ENCODE assay signal across 15 mouse cellular contexts in genomic region chr13:74030691-74031090, GRCm38 (mm10).
"Had no signal": no experiment of that assay in that cellular context is flagged by ENCODE, and none has a peak within 500 bp of the region (broad histone marks: within the 10 kb centered on the region; RNA-seq: fewer than 3 reads in every experiment).

No protein-coding gene starts in this region.

- H3K4me3 ChIP-seq: limb, embryonic 12.5 days; liver, embryonic 13.5 days; lung, embryonic 15.5 days; midbrain, embryonic 13.5 days had no signal

- H3K4me2 ChIP-seq: limb, embryonic 12.5 days; liver, embryonic 13.5 days; lung, embryonic 15.5 days; midbrain, embryonic 13.5 days had no signal

- ATAC-seq: intestine, postnatal 0 days; liver, postnatal 0 days; midbrain, embryonic 13.5 days had no signal

- H3K9ac ChIP-seq: limb, embryonic 12.5 days; liver, embryonic 13.5 days; liver, postnatal 0 days; lung, embryonic 15.5 days; midbrain, embryonic 13.5 days had no signal

- H3K27me3 ChIP-seq: limb, embryonic 12.5 days; liver, embryonic 13.5 days; lung, embryonic 15.5 days; midbrain, embryonic 13.5 days had no signal

- H3K4me1 ChIP-seq: limb, embryonic 12.5 days; lung, embryonic 15.5 days; midbrain, embryonic 13.5 days had no signal

- H3K9me3 ChIP-seq: limb, embryonic 12.5 days; liver, embryonic 13.5 days; lung, embryonic 15.5 days; midbrain, embryonic 13.5 days had no signal

- DNase-seq: kidney, adult 9 months; kidney, postnatal 10 days; kidney, postnatal 4 days; liver; liver, embryonic 13.5 days; liver, postnatal 0 days; lung, postnatal 14 days; right cerebral cortex, postnatal 4 days; spleen, adult 18-20 months; thymus, postnatal 36 days had no signal

- H3K36me3 ChIP-seq: lung, embryonic 15.5 days had no signal

- H3K27ac ChIP-seq: limb, embryonic 12.5 days; liver, embryonic 13.5 days; lung, embryonic 15.5 days; macrophage; midbrain, embryonic 13.5 days had no signal
